Mouse (Mus musculus): ENCODE data around the gene Otub2.
"Not testable (repeated sequence)": the region's sequence is repeated elsewhere in the genome, so short reads cannot be mapped to it uniquely, and the experiment has no call there.

Otub2 gene

DNA sequence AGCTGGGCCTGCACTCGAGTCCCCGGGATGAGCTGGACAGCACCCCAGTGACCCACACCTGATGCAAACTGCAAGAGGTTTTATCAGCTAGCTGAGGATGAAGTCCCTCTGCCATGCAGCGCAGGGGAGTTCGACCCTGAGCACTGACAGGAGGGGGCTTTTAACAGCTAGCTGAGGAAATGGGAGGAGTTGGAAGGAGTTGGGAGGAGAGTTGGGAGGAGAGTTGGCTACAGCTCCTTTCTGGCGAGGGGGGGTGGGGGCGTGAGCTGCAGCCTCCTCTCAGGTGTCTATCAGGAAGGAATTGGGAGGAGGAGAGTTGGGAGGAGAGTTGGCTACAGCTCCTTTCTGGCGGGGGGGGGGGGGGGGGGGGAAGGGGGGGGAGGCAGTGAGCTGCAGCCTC is 55.8 kb downstream of the Otub2 start:
- DNase-seq (ENCODE audit: low spot score): not testable (repeated sequence)

DNA sequence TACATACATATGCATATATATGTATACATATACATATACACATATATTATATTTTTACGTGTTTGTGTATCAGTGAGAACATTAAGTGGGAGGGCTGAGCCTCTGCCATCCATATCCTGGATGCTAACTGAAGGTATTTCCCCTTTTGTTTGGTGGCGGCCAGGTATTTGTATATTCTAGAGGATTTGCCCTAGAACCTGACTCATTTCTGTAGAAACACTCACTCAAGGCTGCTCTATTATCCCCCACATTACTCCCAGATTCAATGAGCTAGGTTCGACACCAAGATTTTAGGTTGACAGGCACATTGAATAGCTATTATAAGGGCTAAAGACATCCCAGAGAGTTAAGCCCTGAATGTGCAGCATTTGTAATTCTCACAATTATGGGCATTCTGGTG is 56.6 kb downstream of the Otub2 start:
- DNase-seq (ENCODE audit: low spot score): no peak

DNA sequence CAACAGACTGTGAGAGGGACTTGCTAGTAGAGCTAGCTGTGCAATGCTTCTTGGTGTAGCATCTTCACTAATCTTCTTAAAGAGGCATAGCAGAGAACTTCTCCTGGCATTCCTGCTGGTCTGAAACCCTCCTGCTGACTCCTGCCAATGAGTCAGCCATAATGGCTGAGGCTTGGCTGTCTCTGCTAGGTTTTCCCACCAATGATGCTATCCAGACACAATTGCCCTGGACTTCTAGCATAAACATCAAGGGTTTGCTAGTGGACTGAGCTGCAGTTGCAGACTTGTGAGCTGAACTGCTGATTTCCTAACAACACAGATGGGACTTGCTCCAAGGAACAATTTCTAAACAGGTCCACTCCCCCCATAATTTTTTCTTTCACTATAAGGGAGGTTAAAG is 64.9 kb downstream of the Otub2 start:
- DNase-seq (ENCODE audit: low spot score): no peak
